Mouse (Mus musculus): Measurements from ENCODE around the gene Celf1. TPM values are rescaled to one million over a fixed set of nuclear protein-coding genes. Genes with fewer than 3 reads are reported as not detected.
A peak's percentile ranks its signal among the peaks of the same experiment; 100 is the strongest.

Celf1 gene
- polyA plus RNA-seq, 1 experiment from 2014 or later = 128 TPM

- Histone ChIP-seq H3K27ac (no peak overlapping the region), H3K36me3 (peaks cover 12% of the 10 kb centered on the region; the same call in 1 of the 2 replicates), H3K27me3 (ENCODE audit: insufficient read depth, poor library complexity, severe bottlenecking) (no peaks in the 10 kb centered on the region), H3K4me1 (peaks cover 17% of the 10 kb centered on the region), H3K9me3 (no peaks in the 10 kb centered on the region), H3K4me3 (no peak overlapping the region)
- 54% methylated on average over 1 of the region's 1 CpGs for WGBS
- DNase-seq (ENCODE audit: low spot score) = no peak
These were observed 15.9 kb downstream of the Celf1 start for GRCm38 (mm10) chr2:90956053-90956452.

GRCm38 (mm10) chr2:90958856-90959255, 18.7 kb downstream of the Celf1 start:
- WGBS = 87% methylated on average over 3 of the region's 3 CpGs
- Histone ChIP-seq H3K36me3 (peaks cover 12% of the 10 kb centered on the region; the same call in 1 of the 2 replicates), H3K4me1 (peaks cover 12% of the 10 kb centered on the region; the same call in 1 of the 2 replicates), H3K27me3 (ENCODE audit: insufficient read depth, poor library complexity, severe bottlenecking) (no peaks in the 10 kb centered on the region), H3K27ac (no peak overlapping the region), H3K9me3 (no peaks in the 10 kb centered on the region), H3K4me3 (no peak overlapping the region)
- no peak for DNase-seq (ENCODE audit: low spot score)

GRCm38 (mm10) chr2:90960012-90960411, 19.8 kb downstream of the Celf1 start:
- 97% methylated on average over 2 of the region's 2 CpGs for WGBS

GRCm38 (mm10) chr2:90963304-90963703, 23.1 kb downstream of the Celf1 start:
- WGBS = 100% methylated on average over 1 of the region's 1 CpGs
- no peak for DNase-seq (ENCODE audit: low spot score)

More at GRCm38 (mm10) chr2:90960012-90960411, 19.8 kb downstream of the Celf1 start:
- no peaks in the 10 kb centered on the region for H3K27me3 ChIP-seq (ENCODE audit: insufficient read depth, poor library complexity, severe bottlenecking)
- no peaks in the 10 kb centered on the region for H3K9me3 ChIP-seq
- peaks cover 8% of the 10 kb centered on the region; the same call in 1 of the 2 replicates for H3K36me3 ChIP-seq
- H3K4me1 ChIP-seq = peaks cover 17% of the 10 kb centered on the region; the same call in 1 of the 2 replicates
- H3K27ac ChIP-seq = no peak overlapping the region
- DNase-seq (ENCODE audit: low spot score) = no peak
- H3K4me3 ChIP-seq = no peak overlapping the region

GRCm38 (mm10) chr2:90964811-90965465, 24.8 kb downstream of the Celf1 start:
- H3K36me3 ChIP-seq = 0 out of 2 replicates have a peak, but pooled peaks cover 3% of the 10 kb centered on the region
- H3K4me1 ChIP-seq = peaks cover 5% of the 10 kb centered on the region; the same call in 1 of the 2 replicates
- H3K4me3 ChIP-seq = peak overlapping the region; percentile 50
- no peaks in the 10 kb centered on the region for H3K9me3 ChIP-seq
- WGBS = 31% methylated on average over 7 of the region's 7 CpGs
- H3K27me3 ChIP-seq (ENCODE audit: insufficient read depth, poor library complexity, severe bottlenecking) = no peaks in the 10 kb centered on the region
- DNase-seq (ENCODE audit: low spot score) = peak; percentile 85
- peak overlapping the region; percentile 87 for H3K27ac ChIP-seq

More at GRCm38 (mm10) chr2:90963304-90963703, 23.1 kb downstream of the Celf1 start:
- no peaks in the 10 kb centered on the region for H3K9me3 ChIP-seq
- H3K27me3 ChIP-seq (ENCODE audit: insufficient read depth, poor library complexity, severe bottlenecking) = no peaks in the 10 kb centered on the region
- no peak overlapping the region for H3K27ac ChIP-seq
- peaks cover 5% of the 10 kb centered on the region; the same call in 1 of the 2 replicates for H3K4me1 ChIP-seq
- peaks cover 6% of the 10 kb centered on the region; the same call in 1 of the 2 replicates for H3K36me3 ChIP-seq
- H3K4me3 ChIP-seq = no peak overlapping the region

- Histone ChIP-seq H3K9me3 (no peaks in the 10 kb centered on the region), H3K4me1 (peaks cover 7% of the 10 kb centered on the region; the same call in 1 of the 2 replicates), H3K4me3 (peak overlapping the region; percentile 50), H3K27me3 (ENCODE audit: insufficient read depth, poor library complexity, severe bottlenecking) (no peaks in the 10 kb centered on the region), H3K36me3 (0 out of 2 replicates have a peak, but pooled peaks cover 3% of the 10 kb centered on the region), H3K27ac (peak overlapping the region; percentile 87)
- WGBS = 32% methylated on average over 2 of the region's 2 CpGs
- no peak for DNase-seq (ENCODE audit: low spot score)
These were observed 25.4 kb downstream of the Celf1 start for GRCm38 (mm10) chr2:90965466-90966080.

GRCm38 (mm10) chr2:90970606-90971005, 30.4 kb downstream of the Celf1 start:
- Histone ChIP-seq H3K9me3 (no peaks in the 10 kb centered on the region), H3K4me1 (peaks cover 9% of the 10 kb centered on the region; the same call in 1 of the 2 replicates), H3K36me3 (peaks cover 19% of the 10 kb centered on the region; the same call in 1 of the 2 replicates), H3K27ac (no peak overlapping the region), H3K27me3 (ENCODE audit: insufficient read depth, poor library complexity, severe bottlenecking) (no peaks in the 10 kb centered on the region), H3K4me3 (no peak overlapping the region)
- DNase-seq (ENCODE audit: low spot score) = no peak

- Histone ChIP-seq H3K27ac (no peak overlapping the region), H3K4me3 (no peak overlapping the region)
These were observed 33.9 kb downstream of the Celf1 start for GRCm38 (mm10) chr2:90974101-90974500.

GRCm38 (mm10) chr2:90975181-90975835, 35.1 kb downstream of the Celf1 start:
- DNase-seq (ENCODE audit: low spot score) = no peak
- H3K36me3 ChIP-seq = peaks cover 19% of the 10 kb centered on the region; the same call in 1 of the 2 replicates
- no peak overlapping the region for H3K27ac ChIP-seq
- H3K4me1 ChIP-seq = peaks cover 17% of the 10 kb centered on the region; the same call in 1 of the 2 replicates
- H3K9me3 ChIP-seq = no peaks in the 10 kb centered on the region
- H3K4me3 ChIP-seq = no peak overlapping the region
- WGBS = 88% methylated on average over 7 of the region's 7 CpGs
- H3K27me3 ChIP-seq (ENCODE audit: insufficient read depth, poor library complexity, severe bottlenecking) = no peaks in the 10 kb centered on the region

More at GRCm38 (mm10) chr2:90974101-90974500, 33.9 kb downstream of the Celf1 start:
- peaks cover 19% of the 10 kb centered on the region; the same call in 1 of the 2 replicates for H3K36me3 ChIP-seq
- H3K27me3 ChIP-seq (ENCODE audit: insufficient read depth, poor library complexity, severe bottlenecking) = no peaks in the 10 kb centered on the region
- peaks cover 17% of the 10 kb centered on the region; the same call in 1 of the 2 replicates for H3K4me1 ChIP-seq
- no peaks in the 10 kb centered on the region for H3K9me3 ChIP-seq
- no peak for DNase-seq (ENCODE audit: low spot score)

GRCm38 (mm10) chr2:90976590-90976989, 36.4 kb downstream of the Celf1 start:
- Histone ChIP-seq H3K27me3 (ENCODE audit: insufficient read depth, poor library complexity, severe bottlenecking) (no peaks in the 10 kb centered on the region), H3K4me1 (0 out of 2 replicates have a peak, but pooled peaks cover 8% of the 10 kb centered on the region), H3K36me3 (peaks cover 18% of the 10 kb centered on the region; the same call in 1 of the 2 replicates), H3K9me3 (no peaks in the 10 kb centered on the region), H3K4me3 (no peak overlapping the region), H3K27ac (no peak overlapping the region)
- 79% methylated on average over 2 of the region's 2 CpGs for WGBS
- DNase-seq (ENCODE audit: low spot score) = no peak

GRCm38 (mm10) chr2:90977291-90977690, 37.1 kb downstream of the Celf1 start:
- WGBS = 67% methylated on average over 4 of the region's 4 CpGs

GRCm38 (mm10) chr2:90986055-90986454, 45.9 kb downstream of the Celf1 start:
- Histone ChIP-seq H3K9me3 (no peaks in the 10 kb centered on the region), H3K36me3 (0 out of 2 replicates have a peak, but pooled peaks cover 3% of the 10 kb centered on the region), H3K4me3 (no peak overlapping the region), H3K4me1 (peaks cover 7% of the 10 kb centered on the region; the same call in 1 of the 2 replicates), H3K27me3 (ENCODE audit: insufficient read depth, poor library complexity, severe bottlenecking) (no peaks in the 10 kb centered on the region), H3K27ac (no peak overlapping the region)
- DNase-seq (ENCODE audit: low spot score) = no peak
- 90% methylated on average over 3 of the region's 3 CpGs for WGBS

More at GRCm38 (mm10) chr2:90977291-90977690, 37.1 kb downstream of the Celf1 start:
- Histone ChIP-seq H3K27ac (no peak overlapping the region), H3K9me3 (no peaks in the 10 kb centered on the region), H3K27me3 (ENCODE audit: insufficient read depth, poor library complexity, severe bottlenecking) (no peaks in the 10 kb centered on the region), H3K4me1 (0 out of 2 replicates have a peak, but pooled peaks cover 8% of the 10 kb centered on the region), H3K36me3 (peaks cover 16% of the 10 kb centered on the region; the same call in 1 of the 2 replicates), H3K4me3 (no peak overlapping the region)
- no peak for DNase-seq (ENCODE audit: low spot score)

Data from heart, embryonic 10.5 days (tissue).